Mouse (Mus musculus) thymus, postnatal 10 days (tissue): ENCODE results near the gene Rccd1.

Experiments used
- DNase-seq, 2 experiments: peaks; one replicate each; pipeline ENCODE4 v3.0.0; 2021; ENCODE audit warnings: low spot score in 2 of 2

Rccd1 gene

GRCm38 (mm10) chr7:80324043-80324815, at the start of gene Rccd1:
Gene Rccd1, minus strand, starts transcription at chr7:80324454.
- peak; percentile 85 to 88 for DNase-seq

DNA sequence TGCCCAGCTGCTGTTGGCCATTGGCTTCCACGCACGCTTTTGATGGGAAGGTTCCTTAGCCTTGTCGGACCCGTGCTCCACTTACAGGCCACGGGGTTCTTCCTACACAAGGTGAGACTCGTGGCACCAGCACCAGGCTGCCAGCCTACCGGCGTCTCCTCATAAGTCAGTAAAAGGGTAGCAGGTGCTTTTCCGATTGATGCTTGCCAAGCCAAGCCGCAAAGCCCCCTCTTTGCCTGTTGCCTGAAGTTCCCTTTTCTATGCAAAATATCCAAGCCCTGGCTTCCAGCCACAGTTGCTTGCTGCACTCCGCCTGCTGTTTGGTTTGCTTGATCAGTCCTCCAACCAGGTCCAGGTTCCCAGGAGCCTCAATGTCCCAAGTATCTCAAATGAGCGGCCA, 49.6 kb upstream of the Rccd1 start:
- no peak for DNase-seq

GRCm38 (mm10) chr7:80373352-80373751, 49.1 kb upstream of the Rccd1 start:
- DNase-seq, result no peak

- no peak for DNase-seq
Observed at GRCm38 (mm10) chr7:80372667-80373066, 48.4 kb upstream of the Rccd1 start.

DNA sequence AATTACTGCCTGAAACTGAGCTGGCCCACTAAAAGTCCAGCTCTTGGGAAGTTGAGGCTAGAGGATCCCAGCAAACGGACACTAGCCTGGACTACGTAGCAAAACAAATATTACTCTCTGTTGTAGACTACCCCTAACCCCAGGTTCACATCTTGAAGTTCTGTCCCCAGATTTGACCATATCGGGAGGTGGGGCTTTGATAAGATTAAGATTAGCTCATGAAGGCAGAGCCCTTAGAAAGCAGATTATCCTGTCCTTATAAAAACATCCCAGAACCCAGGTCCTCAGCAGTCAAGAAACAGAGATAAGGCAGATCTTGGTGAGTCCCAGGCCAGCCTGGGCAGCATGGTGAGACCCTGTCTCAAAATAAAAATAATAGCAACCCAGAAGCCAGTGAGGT, 47.9 kb upstream of the Rccd1 start:
- DNase-seq, result no peak

GRCm38 (mm10) chr7:80371041-80371751, 46.9 kb upstream of the Rccd1 start, which contains the start of gene Man2a2:
Gene Man2a2, minus strand, starts transcription at chr7:80371375.
- peak; percentile 76 to 93 for DNase-seq

GRCm38 (mm10) chr7:80370649-80371040, 46.4 kb upstream of the Rccd1 start:
- DNase-seq, result peak; percentile 79 to 82

DNA sequence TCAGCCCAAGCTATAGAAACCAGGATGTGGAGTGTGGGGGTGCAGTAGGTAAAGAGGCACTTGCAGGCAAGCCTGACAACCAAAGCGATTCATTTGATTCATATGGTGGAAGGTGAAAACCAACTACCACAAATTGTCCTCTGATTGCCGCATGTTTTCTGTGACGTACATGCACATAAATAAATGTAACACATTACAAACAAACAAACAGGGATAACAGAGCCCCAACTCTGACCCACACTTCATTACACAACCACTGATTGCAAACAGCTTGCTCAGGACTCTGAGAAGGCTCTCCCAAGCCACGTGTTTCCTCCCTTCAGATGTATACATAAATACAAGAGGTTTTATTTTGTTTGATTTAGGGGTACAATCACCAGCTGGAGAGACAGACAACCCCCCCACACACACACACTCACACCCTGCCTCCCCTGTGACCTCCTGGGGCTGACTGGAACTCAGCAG, 45.7 kb upstream of the Rccd1 start:
- DNase-seq, result no peak

DNA sequence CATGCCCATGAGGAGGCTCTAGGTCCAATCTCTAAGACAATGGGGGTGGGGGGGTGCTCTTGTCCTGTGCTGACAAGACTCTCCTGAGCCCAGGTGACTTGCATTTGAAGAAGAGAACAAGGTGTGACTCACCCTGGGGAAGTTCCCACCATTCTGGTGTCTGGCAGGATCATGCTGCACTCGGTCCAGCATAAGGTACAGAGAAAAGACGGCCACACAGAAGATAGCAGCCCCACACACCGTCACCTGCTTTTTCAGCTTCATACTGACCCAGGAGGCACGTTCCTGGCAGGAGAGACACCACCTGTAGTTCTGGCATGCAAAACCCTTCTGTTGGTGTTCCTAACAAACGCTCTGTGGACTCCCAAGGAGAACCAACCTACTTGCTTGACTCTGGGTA, 45.2 kb upstream of the Rccd1 start:
- no peak for DNase-seq

DNA sequence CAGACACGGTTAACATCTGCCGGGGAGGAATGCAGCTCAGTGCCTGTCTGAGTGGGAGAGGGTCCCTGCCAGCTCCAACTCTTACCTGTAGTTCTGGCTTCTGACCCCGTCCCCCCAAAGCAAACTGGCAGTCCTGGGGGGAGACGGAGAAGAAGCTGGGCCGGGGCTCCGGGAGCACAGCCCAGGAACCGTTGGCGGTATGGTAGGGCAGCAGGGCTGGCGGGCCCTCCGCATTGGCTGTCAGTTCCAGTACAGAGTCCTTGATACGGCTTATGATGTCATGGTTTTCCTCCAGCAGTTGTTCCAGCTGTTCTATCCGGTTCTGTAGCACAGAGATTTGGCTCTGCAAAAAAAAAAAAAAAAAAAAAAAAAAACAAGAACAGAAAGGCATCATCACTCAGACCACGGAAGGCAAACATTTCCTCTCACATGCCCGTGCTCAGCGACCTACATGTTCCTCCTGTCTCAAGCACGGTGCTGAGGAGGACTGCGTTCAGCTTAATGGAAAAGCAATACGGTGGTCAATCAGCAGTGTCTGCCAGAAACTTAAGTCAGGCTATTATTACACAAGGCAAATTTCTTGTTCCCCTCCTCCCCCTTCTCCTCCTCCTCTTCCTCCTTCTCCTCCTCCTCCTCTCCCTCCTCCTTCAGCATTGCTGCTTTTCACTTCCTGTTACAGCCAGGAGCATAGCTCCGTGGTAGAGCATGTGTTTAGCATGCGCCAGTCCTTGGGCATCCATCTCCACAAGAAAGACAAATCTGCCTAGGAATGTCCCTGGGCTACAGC, 44.6 kb upstream of the Rccd1 start:
- DNase-seq, result no peak

DNA sequence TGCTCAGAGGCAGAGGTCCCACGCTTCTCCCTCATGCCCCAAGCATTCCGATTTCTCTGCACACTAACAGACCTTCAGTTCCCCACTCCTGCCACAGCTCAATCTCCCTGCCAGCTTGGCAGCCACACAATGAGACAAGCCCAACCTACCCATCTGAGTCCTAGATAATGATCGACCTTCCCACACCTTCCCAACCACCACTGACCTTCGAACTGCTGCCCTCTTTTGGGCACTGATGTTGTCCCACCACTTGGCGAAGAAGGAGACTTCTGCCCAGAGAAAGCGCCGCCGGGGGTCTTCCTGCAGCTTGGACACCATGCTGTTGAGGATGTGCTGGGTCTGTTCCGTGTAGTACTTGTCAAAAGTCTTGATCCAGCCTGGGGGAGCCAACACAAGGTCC, 43.8 kb upstream of the Rccd1 start:
- no peak for DNase-seq

DNA sequence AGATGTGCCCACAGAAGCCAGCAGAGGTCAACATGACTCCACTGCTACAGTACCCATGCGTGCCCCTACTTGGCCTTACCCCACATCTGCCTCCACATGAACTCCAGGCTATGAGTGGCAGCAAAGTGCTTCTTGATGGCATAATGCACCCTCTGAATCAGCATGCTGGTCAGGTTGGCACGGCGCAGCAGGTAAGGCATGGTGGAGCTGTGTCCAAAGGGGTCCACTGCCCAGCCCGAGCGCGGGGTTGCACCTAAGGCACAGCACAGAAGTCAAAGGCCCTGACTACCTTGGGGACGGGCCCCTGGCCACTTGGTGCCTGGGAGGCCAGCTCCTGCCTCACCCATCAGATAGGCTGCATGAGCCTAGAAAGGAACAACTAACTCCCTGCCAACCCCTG, 43.0 kb upstream of the Rccd1 start:
- no peak for DNase-seq

- no peak for DNase-seq
Observed at GRCm38 (mm10) chr7:80365759-80366158, 41.5 kb upstream of the Rccd1 start.

GRCm38 (mm10) chr7:80360435-80360834, 36.2 kb upstream of the Rccd1 start:
- no peak for DNase-seq

DNA sequence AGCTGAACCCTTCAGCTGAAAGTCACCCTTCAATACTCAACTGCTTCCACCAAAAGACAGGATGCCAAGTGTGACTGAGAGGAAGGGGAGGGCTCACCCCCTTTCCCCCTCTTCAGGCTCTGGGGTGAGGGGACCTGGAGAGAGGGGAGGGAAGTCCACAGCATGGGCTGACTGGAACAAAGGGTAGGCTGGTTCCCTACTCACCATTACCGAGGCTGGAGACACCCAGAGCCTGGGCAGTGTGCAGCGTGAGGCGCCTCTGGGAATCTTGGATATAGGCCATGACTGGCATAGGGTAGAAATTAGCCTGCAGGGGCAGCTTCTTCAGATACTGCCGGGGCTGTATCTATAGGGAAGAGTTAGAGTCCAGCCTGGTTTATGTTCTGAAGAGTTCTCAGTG, 33.8 kb upstream of the Rccd1 start:
- no peak for DNase-seq

DNA sequence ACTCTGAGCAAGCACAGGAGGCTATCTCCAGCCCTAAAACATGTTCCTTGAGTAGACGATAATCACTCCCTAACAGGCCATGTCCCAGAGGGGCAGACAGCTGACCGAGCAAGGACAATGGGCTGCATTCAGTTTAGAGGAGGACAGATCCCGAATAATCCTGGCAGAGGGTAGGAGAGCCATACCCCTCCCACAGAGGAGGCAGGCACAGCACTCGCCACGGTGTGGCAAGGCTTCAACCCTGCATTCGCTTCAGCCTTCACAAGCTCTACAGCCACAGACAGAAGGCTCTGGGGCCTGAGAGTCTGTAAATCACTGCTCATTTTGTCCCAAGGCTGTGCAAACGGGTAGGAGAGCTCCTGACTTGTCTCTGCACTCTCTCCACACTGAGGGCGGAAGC, 32.9 kb upstream of the Rccd1 start:
- no peak for DNase-seq

DNA sequence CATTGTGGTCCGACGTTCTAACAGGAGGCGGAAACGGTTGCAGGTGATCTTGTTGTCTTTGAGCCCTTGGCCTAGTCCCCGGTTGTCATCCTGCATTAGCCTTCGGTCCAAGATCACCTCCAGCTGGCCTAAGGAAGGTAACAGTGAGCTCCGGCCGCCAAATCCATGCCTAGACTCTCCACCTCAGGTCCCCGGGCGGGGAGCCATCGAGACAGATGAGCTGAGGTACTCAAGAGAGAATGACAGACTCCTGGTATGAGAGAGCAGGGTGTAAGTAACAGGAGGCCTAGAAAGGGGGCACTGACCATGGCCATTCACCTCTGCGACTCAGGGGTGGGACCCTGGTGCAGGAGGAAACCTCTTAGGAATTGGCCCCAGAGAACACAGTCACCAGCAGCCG, 32.1 kb upstream of the Rccd1 start:
- no peak for DNase-seq

GRCm38 (mm10) chr7:80352920-80353319, 28.7 kb upstream of the Rccd1 start:
- no peak for DNase-seq

GRCm38 (mm10) chr7:80350808-80351207, 26.6 kb upstream of the Rccd1 start:
- DNase-seq, result no peak

GRCm38 (mm10) chr7:80347670-80348586, 23.7 kb upstream of the Rccd1 start:
- no peak for DNase-seq

- no peak for DNase-seq
Observed at GRCm38 (mm10) chr7:80346830-80347229, 22.6 kb upstream of the Rccd1 start.
